Mouse (Mus musculus): ENCODE measurements around the gene Itga6.
A peak's percentile ranks its signal among the peaks of the same experiment; 100 is the strongest.
"Not testable (repeated sequence)": the region's sequence is repeated elsewhere in the genome, so short reads cannot be mapped to it uniquely, and the experiment has no call there.

The Itga6 gene

DNA sequence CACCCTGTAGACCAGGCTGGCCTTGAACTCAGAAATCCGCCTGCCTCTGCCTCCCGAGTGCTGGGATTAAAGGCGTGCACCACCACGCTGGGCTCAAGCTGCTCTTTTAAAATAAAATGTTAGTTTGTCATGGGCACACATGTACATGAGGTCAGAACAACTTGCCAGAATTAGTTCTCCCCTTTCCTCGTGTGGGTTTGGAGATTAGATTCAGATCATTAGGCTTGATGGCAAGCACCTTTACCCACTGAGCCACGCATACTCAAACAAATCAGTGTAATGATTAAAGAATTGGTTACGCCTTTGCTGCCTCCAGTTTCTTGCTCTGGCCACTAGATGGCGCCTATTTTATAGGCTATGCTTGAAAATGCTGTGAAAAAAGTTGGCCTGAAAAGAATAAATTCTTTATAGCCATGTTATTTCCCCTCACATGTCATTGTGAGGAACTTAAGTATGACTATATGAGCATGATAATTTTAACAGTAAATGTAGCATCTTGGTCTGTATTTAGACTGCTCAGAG lies 153.0 kb downstream of the Itga6 start:
- peak; percentile 61 for DNase-seq

DNA sequence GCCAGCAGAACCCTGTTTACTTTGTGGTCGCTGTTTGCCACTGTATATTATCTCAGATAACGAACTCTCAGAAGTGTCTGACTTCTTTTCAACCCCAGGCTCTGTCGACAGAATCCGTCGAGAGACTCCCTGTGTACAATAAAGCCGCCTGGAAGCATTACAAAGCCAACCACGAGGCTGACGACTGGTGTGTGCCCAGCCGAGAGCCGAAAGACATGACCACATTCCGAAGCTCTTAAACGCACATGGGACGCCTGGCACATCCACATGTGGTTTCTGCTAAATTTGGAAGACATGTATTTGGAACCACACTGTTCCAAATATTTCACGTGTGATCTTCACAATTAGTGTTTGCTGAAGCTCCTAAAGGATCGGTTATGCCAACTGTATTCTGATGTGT lies 154.5 kb downstream of the Itga6 start:
- no peak for DNase-seq

DNA sequence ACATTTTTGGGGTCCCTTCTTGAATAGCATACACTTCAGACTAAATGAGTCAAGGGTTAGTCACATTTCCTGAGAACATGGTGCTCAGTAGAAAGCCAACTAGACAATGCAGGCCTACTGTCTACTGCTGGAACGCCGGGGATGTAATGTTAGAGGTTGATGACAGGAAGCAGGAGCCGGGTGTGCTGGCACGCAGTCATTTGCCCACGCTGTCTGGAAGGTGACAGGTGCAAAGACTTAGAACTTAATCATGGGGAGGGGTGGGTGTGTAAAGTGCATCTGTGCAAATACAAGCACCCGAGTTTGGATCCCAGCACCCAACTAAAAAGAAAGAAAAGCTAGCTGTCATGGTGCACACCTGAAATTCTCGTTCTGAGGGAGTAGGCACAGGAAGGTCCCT lies 159.7 kb downstream of the Itga6 start:
- no peak for DNase-seq

DNA sequence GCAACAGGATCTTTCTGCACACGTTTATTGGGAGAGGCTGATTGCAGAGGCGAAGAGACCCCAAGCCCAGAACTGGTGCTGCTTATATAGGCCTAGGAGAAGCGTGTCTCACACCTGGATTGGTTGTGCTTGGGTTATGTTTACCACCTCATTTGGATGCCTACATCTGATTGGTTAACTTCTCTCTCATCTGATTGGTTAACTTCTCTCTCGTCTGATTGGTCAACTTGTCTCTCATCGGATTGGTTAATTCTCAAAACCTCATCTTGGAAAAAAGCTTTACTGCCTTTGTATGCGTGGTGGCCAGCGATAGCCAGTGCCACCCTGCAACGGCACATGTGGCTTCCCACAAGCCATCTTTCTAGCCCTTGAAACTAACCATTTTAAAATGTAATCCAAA lies 160.9 kb downstream of the Itga6 start:
- not testable (repeated sequence) for DNase-seq

All from kidney, postnatal 10 days (tissue).